Mouse (Mus musculus) thymus, adult 2 months (tissue): ENCODE measurements around the gene Lacc1.

ENCODE experiments used
- CTCF ChIP-seq: fragments of 200-500 bp; IDR thresholded peaks from 2 replicates; pipeline ENCODE4 v1.5.1; 2012; ENCODE audit warnings: mild to moderate bottlenecking, control low read depth, low read length, moderate library complexity, borderline replicate concordance; ENCODE audit not compliant: control insufficient read depth, poor library complexity, insufficient read depth; ENCODE audit errors: extremely low read depth
- POLR2A ChIP-seq: fragments of 200-500 bp; IDR thresholded peaks from 2 replicates; pipeline ENCODE4 v1.6.1; 2012; ENCODE audit warnings: mild to moderate bottlenecking, low read length, control low read depth, moderate library complexity; ENCODE audit not compliant: control insufficient read depth, poor library complexity, insufficient read depth; ENCODE audit errors: extremely low read depth

DNA sequence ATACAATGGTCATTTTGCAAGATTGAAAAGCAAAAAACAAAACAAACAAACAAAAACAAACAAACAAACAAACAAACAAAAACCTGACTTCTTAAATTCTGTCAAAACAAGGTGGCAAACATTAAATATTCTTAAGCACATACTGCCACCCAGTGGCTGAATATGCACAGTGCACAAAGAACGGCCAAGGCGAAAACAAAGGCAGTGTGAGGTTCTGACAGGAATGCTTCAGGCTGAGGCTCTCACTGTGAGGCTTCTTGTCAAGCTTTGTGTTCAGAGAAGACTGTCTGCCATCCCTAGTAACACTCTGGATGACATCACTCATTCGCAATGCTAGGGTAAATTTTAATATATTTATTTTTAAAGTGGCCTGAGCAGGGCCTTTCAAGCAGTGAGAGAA, 24.9 kb downstream of the Lacc1 start:
- no peak for TF ChIP-seq CTCF
- TF ChIP-seq POLR2A = no peak
